Mouse (Mus musculus): Measurements from ENCODE around the gene Gm4707.

DNA sequence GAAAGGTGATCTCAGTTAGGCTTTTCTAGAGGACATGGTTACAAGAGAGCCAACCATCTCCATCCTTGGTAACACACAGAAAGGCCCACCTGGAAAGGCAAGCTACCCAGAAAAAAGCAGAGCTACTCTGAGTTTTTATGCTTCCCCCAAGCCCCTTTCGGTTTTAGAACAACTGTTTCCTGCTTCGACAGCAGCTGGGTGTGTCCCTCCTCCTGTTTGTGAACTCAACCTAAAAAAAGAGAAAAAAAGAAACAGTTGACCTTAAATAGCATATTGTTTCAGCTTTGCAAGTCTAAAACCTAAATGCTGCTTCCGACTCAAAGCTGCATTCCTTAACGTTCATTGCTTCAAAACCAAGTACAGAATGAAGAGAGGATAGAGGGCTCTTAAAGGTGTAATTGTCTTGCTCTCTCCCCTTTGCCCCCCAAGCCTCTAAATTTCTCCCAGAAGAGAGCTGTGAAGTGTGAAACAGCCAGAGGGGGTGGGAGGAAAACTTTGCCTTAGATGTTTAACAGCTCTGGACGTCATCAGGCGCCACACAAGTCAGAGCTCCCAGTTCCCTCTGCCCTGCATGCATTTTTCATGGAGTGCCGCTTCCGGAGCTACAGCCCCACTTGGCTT, 26.6 kb upstream of the Gm4707 start:
- TF ChIP-seq CHD2 (IDR thresholded peaks at IDR 0.05; ENCODE audit: low read depth, low read length) = no peak
- no peak for TF ChIP-seq ZNF384 (IDR thresholded peaks at IDR 0.05; ENCODE audit: low read depth, low read length)

All from ES-E14 (cell line).